Mouse (Mus musculus) neural tube, embryonic 12.5 days (tissue): ENCODE measurements around the gene Ttc9c. TPM values are rescaled to one million over a fixed set of nuclear protein-coding genes. Genes with fewer than 3 reads are reported as not detected.

ENCODE experiments used
- ATAC-seq: fragments of 200-750 bp; cut with Nextera tagmentation; 2 replicates; pipeline ENCODE4 v1.8.0; 2017; ENCODE audit warnings: low read depth, mild to moderate bottlenecking, moderate TSS enrichment, moderate library complexity; ENCODE audit not compliant: low FRiP score
- H3K27ac ChIP-seq: fragments of 300-500 bp; sonication (generic); 2 replicates; pipeline ENCODE4 v1.5.1; 2016
- H3K27me3 ChIP-seq: fragments of 300-500 bp; sonication (generic); replicated peaks from 2 replicates; pipeline ENCODE4 v1.6.1; 2016; ENCODE audit warnings: mild to moderate bottlenecking
- H3K36me3 ChIP-seq: fragments of 300-500 bp; sonication (generic); 2 replicates; pipeline ENCODE4 v1.6.1; 2016; ENCODE audit warnings: mild to moderate bottlenecking
- H3K4me1 ChIP-seq: fragments of 300-500 bp; sonication (generic); 2 replicates; pipeline ENCODE4 v1.6.1; 2016
- H3K4me2 ChIP-seq: fragments of 300-500 bp; sonication (generic); replicated peaks from 2 replicates; pipeline ENCODE4 v1.6.1; 2016; ENCODE audit warnings: mild to moderate bottlenecking
- H3K4me3 ChIP-seq: fragments of 300-500 bp; sonication (generic); 2 replicates; pipeline ENCODE4 v1.5.1; 2016
- H3K9ac ChIP-seq: fragments of 300-500 bp; sonication (generic); 2 replicates; pipeline ENCODE4 v1.6.1; 2016; ENCODE audit warnings: mild to moderate bottlenecking
- H3K9me3 ChIP-seq: fragments of 300-500 bp; sonication (generic); 2 replicates; pipeline ENCODE4 v1.6.1; 2016; ENCODE audit warnings: mild to moderate bottlenecking
- WGBS: fragments of 180-500 bp; shearing (Covaris S2); methylation state at CpG from one replicate; pipeline ENCODE4 v1.1.7; 2016; 5-methylcytosine and 5-hydroxymethylcytosine counted together
- polyA plus RNA-seq: library from polyadenylated mRNA; unstranded; fragments of >200 nt; fragmentation: Nextera tagmentation; extraction: Ambion mirVana; gene quantifications from 2 replicates; pipeline ENCODE4 v1.2.1, GENCODE M21; 2016

The Ttc9c gene
- polyA plus RNA-seq, 1 experiment from 2014 or later: 55.2 TPM

GRCm38 (mm10) chr19:8798264-8798946 lies 20.7 kb downstream of the Ttc9c start, which contains the start of gene Polr2g:
Gene Polr2g (minus strand): TSS chr19:8798577.
- Histone ChIP-seq H3K27me3 (no peaks in the 10 kb centered on the region), H3K4me1 (peaks cover 22% of the 10 kb centered on the region), H3K36me3 (peaks cover 24% of the 10 kb centered on the region), H3K4me2 (peak within 1 kb of the TSS; percentile 82), H3K27ac (no peak within 1 kb of the TSS), H3K4me3 (peak within 1 kb of the TSS; percentile 72), H3K9me3 (no peaks in the 10 kb centered on the region), H3K9ac (peak within 1 kb of the TSS; percentile 70)
- 2% methylated on average over 25 of the region's 25 CpGs for WGBS
- peak; percentile 62 for ATAC-seq

- no peak overlapping the region for H3K4me2 ChIP-seq
- no peaks in the 10 kb centered on the region for H3K27me3 ChIP-seq
- no peak overlapping the region for H3K4me3 ChIP-seq
- 88% methylated on average over 7 of the region's 7 CpGs for WGBS
- no peak overlapping the region for H3K27ac ChIP-seq
- H3K36me3 ChIP-seq: peaks cover 34% of the 10 kb centered on the region
- H3K4me1 ChIP-seq: peaks cover 16% of the 10 kb centered on the region; the same call in 1 of the 2 replicates
- no peak overlapping the region for H3K9ac ChIP-seq
- H3K9me3 ChIP-seq: no peaks in the 10 kb centered on the region
- ATAC-seq: no peak
Measured at GRCm38 (mm10) chr19:8790171-8790570, 29.0 kb downstream of the Ttc9c start.

DNA sequence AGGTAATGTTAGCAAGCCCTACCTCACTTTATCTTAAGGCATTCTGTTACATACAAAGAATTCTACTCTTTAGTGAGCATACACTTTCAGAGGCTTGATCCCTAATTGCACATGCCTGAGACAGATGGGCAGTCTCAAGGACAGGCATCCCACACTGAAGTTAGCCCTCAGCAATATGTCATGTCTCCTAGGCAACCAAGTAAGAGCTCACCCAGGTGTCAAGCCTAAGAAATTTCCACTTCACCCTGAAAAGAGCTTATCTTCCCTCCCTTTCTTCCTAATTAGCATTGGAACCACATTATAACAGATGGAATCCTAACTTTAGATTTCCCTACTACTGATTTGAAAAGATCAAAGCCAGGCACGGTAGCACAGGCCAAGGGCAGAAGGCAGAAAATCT lies 30.0 kb downstream of the Ttc9c start:
- WGBS: 36% methylated on average over 1 of the region's 1 CpGs
- Histone ChIP-seq H3K27me3 (no peaks in the 10 kb centered on the region), H3K9me3 (no peaks in the 10 kb centered on the region), H3K36me3 (peaks cover 24% of the 10 kb centered on the region), H3K4me1 (peaks cover 18% of the 10 kb centered on the region; the same call in 1 of the 2 replicates), H3K4me3 (no peak overlapping the region), H3K27ac (no peak overlapping the region), H3K4me2 (no peak overlapping the region), H3K9ac (no peak overlapping the region)
- no peak for ATAC-seq

GRCm38 (mm10) chr19:8788521-8788920 lies 30.6 kb downstream of the Ttc9c start:
- 22% methylated on average over 3 of the region's 3 CpGs for whole genome bisulfite sequencing

GRCm38 (mm10) chr19:8786008-8786781 lies 32.9 kb downstream of the Ttc9c start, which contains the start of gene Taf6l:
Gene Taf6l (minus strand): TSS chr19:8786417.
- peak within 1 kb of the TSS; percentile 68 for H3K4me2 ChIP-seq
- H3K4me1 ChIP-seq: peaks cover 18% of the 10 kb centered on the region; the same call in 1 of the 2 replicates
- H3K4me3 ChIP-seq: peak within 1 kb of the TSS; percentile 74
- H3K9me3 ChIP-seq: no peaks in the 10 kb centered on the region
- peaks cover 29% of the 10 kb centered on the region for H3K36me3 ChIP-seq
- H3K27ac ChIP-seq: no peak within 1 kb of the TSS
- WGBS: under 1% methylated on average over 32 of the region's 32 CpGs
- H3K9ac ChIP-seq: peak within 1 kb of the TSS; percentile 62
- ATAC-seq: peak; percentile 99
- no peaks in the 10 kb centered on the region for H3K27me3 ChIP-seq

More at GRCm38 (mm10) chr19:8788521-8788920, 30.6 kb downstream of the Ttc9c start:
- H3K4me3 ChIP-seq: no peak overlapping the region
- H3K27ac ChIP-seq: no peak overlapping the region
- H3K9me3 ChIP-seq: no peaks in the 10 kb centered on the region
- ATAC-seq: no peak
- H3K4me2 ChIP-seq: no peak overlapping the region
- H3K4me1 ChIP-seq: peaks cover 18% of the 10 kb centered on the region; the same call in 1 of the 2 replicates
- no peak overlapping the region for H3K9ac ChIP-seq
- no peaks in the 10 kb centered on the region for H3K27me3 ChIP-seq
- H3K36me3 ChIP-seq: peaks cover 24% of the 10 kb centered on the region

DNA sequence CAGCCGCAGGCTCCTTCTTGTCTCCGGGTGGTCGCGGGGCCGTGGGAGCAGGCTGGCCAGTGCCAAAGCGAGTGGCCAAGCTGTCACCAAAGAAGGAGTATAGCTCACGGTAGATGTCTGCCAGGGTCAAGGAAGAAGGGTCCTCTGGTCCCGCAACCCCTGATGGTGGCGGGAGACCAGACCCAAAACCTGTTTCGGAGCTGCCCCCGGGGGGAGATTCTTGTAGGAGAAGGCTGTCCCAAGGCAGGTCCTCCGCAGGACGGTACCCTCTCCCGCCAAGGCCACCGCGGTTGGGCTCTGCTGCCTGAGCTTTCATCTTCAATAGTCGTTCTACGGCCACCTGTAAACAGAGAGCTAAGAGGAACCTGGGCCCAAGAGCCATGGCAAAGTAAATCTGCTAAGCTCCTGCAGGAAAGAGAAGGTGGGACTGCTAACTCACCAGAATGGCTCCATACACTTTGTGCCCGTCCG lies 44.1 kb downstream of the Ttc9c start:
- peak; percentile 41 for ATAC-seq
- Histone ChIP-seq H3K27me3 (no peaks in the 10 kb centered on the region), H3K9me3 (no peaks in the 10 kb centered on the region), H3K27ac (peak overlapping the region; percentile 98), H3K36me3 (peaks cover 34% of the 10 kb centered on the region), H3K4me2 (peak overlapping the region; percentile 94), H3K4me3 (peak overlapping the region; percentile 72), H3K4me1 (peaks cover 33% of the 10 kb centered on the region), H3K9ac (peak overlapping the region; percentile 93)
- WGBS: 5% methylated on average over 20 of the region's 20 CpGs

DNA sequence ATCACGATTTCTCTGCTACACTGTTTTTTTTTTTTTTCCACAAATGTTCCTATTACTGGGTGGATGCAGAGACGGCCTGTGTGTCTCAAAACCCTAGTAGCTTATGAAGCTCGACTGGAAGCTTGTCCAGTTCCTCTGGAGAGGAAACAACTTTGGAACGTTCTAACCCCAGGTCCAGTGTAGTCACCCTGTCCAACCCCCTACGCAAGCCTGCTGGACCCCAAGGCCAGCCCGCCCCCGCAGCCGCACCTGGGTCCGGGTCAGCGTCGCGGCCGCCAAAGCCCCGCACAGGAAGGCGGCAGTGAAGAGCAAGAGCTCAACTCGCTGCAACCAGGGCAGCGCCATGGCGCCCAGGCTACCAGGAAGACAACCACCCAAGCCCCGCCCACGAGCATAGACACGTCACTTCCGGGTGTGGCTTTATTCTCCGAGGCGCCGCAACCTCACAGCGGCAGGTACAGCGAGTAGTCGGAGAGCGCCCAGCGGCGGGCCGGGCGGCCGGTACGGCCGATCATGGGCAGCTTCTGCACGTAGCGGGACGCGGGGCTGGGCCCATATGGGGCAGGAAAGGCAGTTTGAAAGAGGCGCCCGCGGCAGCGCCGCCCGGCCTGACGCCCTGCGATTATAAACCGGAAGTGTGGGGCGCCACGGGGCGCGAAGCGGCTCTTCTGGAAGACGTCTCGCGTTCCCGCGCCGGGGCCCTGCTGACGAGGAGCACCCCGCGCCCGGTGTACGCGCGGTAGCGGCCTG lies 44.9 kb downstream of the Ttc9c start, which contains the start of gene Tmem179b:
Tmem179b (minus strand) TSS at position 382 of the 750 bp plus-strand sequence.
- H3K27me3 ChIP-seq: no peaks in the 10 kb centered on the region
- H3K9me3 ChIP-seq: no peaks in the 10 kb centered on the region

GRCm38 (mm10) chr19:8773409-8773808 lies 45.7 kb downstream of the Ttc9c start:
- Histone ChIP-seq H3K27ac (no peak overlapping the region), H3K4me3 (peak overlapping the region; percentile 72), H3K4me1 (peaks cover 33% of the 10 kb centered on the region), H3K9ac (0 out of 2 replicates have a peak overlapping the region, but pooled peaks have one; percentile 93), H3K9me3 (no peaks in the 10 kb centered on the region), H3K4me2 (peak overlapping the region; percentile 94), H3K36me3 (peaks cover 41% of the 10 kb centered on the region), H3K27me3 (no peaks in the 10 kb centered on the region)
- no peak for ATAC-seq
- WGBS: 57% methylated on average over 6 of the region's 6 CpGs

More for the DNA sequence above, 44.9 kb downstream of the Ttc9c start, which contains the start of gene Tmem179b:
- peak; percentile 92 for ATAC-seq
- WGBS: under 1% methylated on average over 68 of the region's 68 CpGs
- Histone ChIP-seq H3K9ac (peak within 1 kb of the TSS; percentile 93), H3K4me2 (peak within 1 kb of the TSS; percentile 94), H3K4me1 (peaks cover 33% of the 10 kb centered on the region), H3K4me3 (peak within 1 kb of the TSS; percentile 72), H3K27ac (peak within 1 kb of the TSS; percentile 98), H3K36me3 (peaks cover 36% of the 10 kb centered on the region)

GRCm38 (mm10) chr19:8772996-8773395 lies 46.1 kb downstream of the Ttc9c start:
- H3K4me2 ChIP-seq: peak overlapping the region; percentile 94
- H3K36me3 ChIP-seq: peaks cover 41% of the 10 kb centered on the region
- no peak for ATAC-seq
- H3K27me3 ChIP-seq: no peaks in the 10 kb centered on the region
- no peak overlapping the region for H3K27ac ChIP-seq
- no peaks in the 10 kb centered on the region for H3K9me3 ChIP-seq
- peaks cover 33% of the 10 kb centered on the region for H3K4me1 ChIP-seq
- peak overlapping the region; percentile 72 for H3K4me3 ChIP-seq
- no peak overlapping the region for H3K9ac ChIP-seq
- 85% methylated on average over 5 of the region's 5 CpGs for WGBS

DNA sequence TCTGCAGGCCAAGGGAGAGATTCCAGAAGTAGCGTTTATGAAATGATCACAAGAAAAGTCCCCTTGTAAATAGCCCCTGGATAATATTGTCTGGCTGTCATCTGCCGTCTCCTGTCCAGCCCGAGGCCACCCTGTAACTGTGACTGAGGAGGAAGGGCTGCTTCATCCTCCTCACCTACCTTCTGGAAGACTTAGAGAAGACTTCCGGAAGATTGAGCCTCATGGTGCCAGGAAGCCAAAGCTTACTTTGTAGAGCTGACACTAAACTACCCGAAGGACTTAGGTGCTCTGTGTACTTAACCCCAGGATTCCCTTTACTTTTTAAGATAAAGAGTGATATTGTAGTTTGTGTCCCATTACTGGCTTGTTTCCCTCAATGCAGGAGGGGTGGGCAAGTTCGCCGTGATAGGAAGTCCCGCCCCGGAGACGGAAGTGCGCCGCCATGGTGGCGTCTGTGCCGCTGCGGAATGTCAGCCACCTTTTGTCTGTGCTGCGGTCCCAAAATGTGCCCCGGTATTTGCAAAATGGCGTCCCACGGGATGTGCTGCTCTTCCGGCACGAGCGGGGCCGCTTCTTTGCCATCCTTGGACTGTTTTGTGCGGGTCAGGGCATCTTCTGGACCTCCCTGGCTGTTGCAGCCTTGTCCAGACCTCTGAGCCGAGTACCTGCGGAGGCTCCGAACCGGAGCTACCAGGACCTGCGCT lies 48.4 kb downstream of the Ttc9c start, which contains the start of gene Tmem223:
Tmem223 (plus strand) TSS at position 430 of the 704 bp plus-strand sequence.
- peak within 1 kb of the TSS; percentile 79 for H3K4me3 ChIP-seq
- 0 out of 2 replicates have a peak, but pooled peaks have one; percentile 12 for ATAC-seq
- H3K27me3 ChIP-seq: no peaks in the 10 kb centered on the region
- peaks cover 63% of the 10 kb centered on the region for H3K36me3 ChIP-seq
- WGBS: 22% methylated on average over 29 of the region's 29 CpGs
- peak within 1 kb of the TSS; percentile 64 for H3K4me2 ChIP-seq
- peak within 1 kb of the TSS; percentile 94 for H3K9ac ChIP-seq
- peaks cover 32% of the 10 kb centered on the region for H3K4me1 ChIP-seq
- 0 out of 2 replicates have a peak, but pooled peaks cover 2% of the 10 kb centered on the region for H3K9me3 ChIP-seq
- H3K27ac ChIP-seq: peak within 1 kb of the TSS; percentile 60; the same call in 1 of the 2 replicates

- ATAC-seq: no peak
- H3K4me3 ChIP-seq: no peak overlapping the region
Measured at GRCm38 (mm10) chr19:8765562-8765961, 53.6 kb downstream of the Ttc9c start.

More at GRCm38 (mm10) chr19:8765562-8765961, 53.6 kb downstream of the Ttc9c start:
- 96% methylated on average over 9 of the region's 9 CpGs for WGBS
- Histone ChIP-seq H3K4me2 (no peak overlapping the region), H3K9ac (no peak overlapping the region), H3K4me1 (peaks cover 4% of the 10 kb centered on the region; the same call in 1 of the 2 replicates), H3K27ac (no peak overlapping the region), H3K27me3 (no peaks in the 10 kb centered on the region), H3K9me3 (peaks cover 14% of the 10 kb centered on the region; the same call in 1 of the 2 replicates), H3K36me3 (peaks cover 84% of the 10 kb centered on the region)
